Mouse (Mus musculus) embryonic facial prominence, embryonic 14.5 days (tissue): ENCODE data around the gene Ing5. TPM values are rescaled to one million over a fixed set of nuclear protein-coding genes. Genes with fewer than 3 reads are reported as not detected.
"Not testable (repeated sequence)": the region's sequence is repeated elsewhere in the genome, so short reads cannot be mapped to it uniquely, and the experiment has no call there.

Experiments
- ATAC-seq: fragments of 200-750 bp; cut with Nextera tagmentation; 2 replicates; pipeline ENCODE4 v1.8.0; 2017; ENCODE audit warnings: low read depth, moderate number of reproducible peaks, moderate TSS enrichment
- DNase-seq: peaks from one replicate; pipeline ENCODE4 v3.0.0-alpha.2; 2015; ENCODE audit warnings: low spot score
- H3K27ac ChIP-seq: fragments of 300-500 bp; sonication (generic); replicated peaks from 2 replicates; pipeline ENCODE4 v1.5.1; 2014; ENCODE audit warnings: low read depth, mild to moderate bottlenecking, low read length, moderate library complexity
- H3K27me3 ChIP-seq: fragments of 300-500 bp; sonication (generic); replicated peaks from 2 replicates; pipeline ENCODE4 v1.6.1; 2014; ENCODE audit warnings: low read length; ENCODE audit not compliant: control insufficient read depth, insufficient read depth
- H3K36me3 ChIP-seq: fragments of 300-500 bp; sonication (generic); 2 replicates; pipeline ENCODE4 v1.6.1; 2014; ENCODE audit warnings: low read length, mixed read lengths; ENCODE audit not compliant: control insufficient read depth, insufficient read depth
- H3K4me1 ChIP-seq: fragments of 300-500 bp; sonication (generic); 2 replicates; pipeline ENCODE4 v1.6.1; 2014; ENCODE audit warnings: antibody characterized with exemption, low read length; ENCODE audit not compliant: control insufficient read depth, insufficient read depth
- H3K4me2 ChIP-seq: fragments of 300-500 bp; sonication (generic); 2 replicates; pipeline ENCODE4 v1.6.1; 2014; ENCODE audit warnings: low read depth, mild to moderate bottlenecking, low read length, moderate library complexity, mixed read lengths
- H3K4me3 ChIP-seq: fragments of 300-500 bp; sonication (generic); 2 replicates; pipeline ENCODE4 v1.5.1; 2014; ENCODE audit warnings: low read depth, mild to moderate bottlenecking, low read length
- H3K9ac ChIP-seq: fragments of 300-500 bp; sonication (generic); 2 replicates; pipeline ENCODE4 v1.6.1; 2014; ENCODE audit warnings: low read depth, mild to moderate bottlenecking, low read length, moderate library complexity, mixed read lengths
- H3K9me3 ChIP-seq: fragments of 300-500 bp; sonication (generic); 2 replicates; pipeline ENCODE4 v1.6.1; 2016; ENCODE audit warnings: low read length; ENCODE audit not compliant: control insufficient read depth
- WGBS: fragments of 180-500 bp; shearing (Covaris S2); extraction: QIAGEN DNeasy Blood & Tissue Kit; methylation state at CpG from one replicate; pipeline ENCODE4 v1.1.7; 2014; 5-methylcytosine and 5-hydroxymethylcytosine counted together
- polyA plus RNA-seq: library from polyadenylated mRNA; unstranded; fragments of >200 nt; fragmentation: Nextera tagmentation; extraction: Ambion mirVana; gene quantifications from 2 replicates; pipeline ENCODE4 v1.2.1, GENCODE M21; 2014

The Ing5 gene
- polyA plus RNA-seq, 1 experiment from 2014 or later, result 12.4 TPM

DNA sequence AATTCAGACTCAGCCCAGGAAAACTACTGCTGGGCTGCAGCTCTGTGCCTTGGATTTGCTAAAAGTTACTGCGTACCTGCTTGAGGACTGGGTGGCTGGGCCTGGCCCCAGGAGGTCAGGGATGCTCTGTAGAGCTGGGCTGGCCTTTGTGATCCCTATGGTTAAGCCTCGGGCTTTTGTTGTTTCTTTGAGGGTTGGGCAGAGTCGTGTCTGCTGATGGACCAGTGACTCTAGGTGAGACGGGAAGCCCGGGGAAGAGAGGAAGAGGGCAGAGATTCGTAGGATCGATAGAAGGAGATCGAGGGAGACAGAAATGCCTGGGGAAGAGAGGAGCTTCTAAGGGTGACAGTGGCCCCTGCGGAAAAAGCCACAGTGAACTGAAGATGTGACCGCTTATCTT is 20.8 kb downstream of the Ing5 start, which contains the start of gene D2hgdh:
D2hgdh (plus strand) TSS at position 301 of the 400 bp plus-strand sequence.
- 9% methylated on average over 10 of the region's 10 CpGs for WGBS
- no peak for DNase-seq
- H3K4me3 ChIP-seq, result peak within 1 kb of the TSS; percentile 60
- peaks cover 22% of the 10 kb centered on the region for H3K36me3 ChIP-seq
- no peaks in the 10 kb centered on the region for H3K27me3 ChIP-seq
- peak within 1 kb of the TSS; percentile 78 for H3K9ac ChIP-seq
- H3K4me2 ChIP-seq, result peak within 1 kb of the TSS; percentile 72
- H3K4me1 ChIP-seq, result 0 out of 2 replicates have a peak, but pooled peaks cover 4% of the 10 kb centered on the region
- ATAC-seq, result no peak
- H3K27ac ChIP-seq, result peak within 1 kb of the TSS; percentile 95
- no peaks in the 10 kb centered on the region for H3K9me3 ChIP-seq

DNA sequence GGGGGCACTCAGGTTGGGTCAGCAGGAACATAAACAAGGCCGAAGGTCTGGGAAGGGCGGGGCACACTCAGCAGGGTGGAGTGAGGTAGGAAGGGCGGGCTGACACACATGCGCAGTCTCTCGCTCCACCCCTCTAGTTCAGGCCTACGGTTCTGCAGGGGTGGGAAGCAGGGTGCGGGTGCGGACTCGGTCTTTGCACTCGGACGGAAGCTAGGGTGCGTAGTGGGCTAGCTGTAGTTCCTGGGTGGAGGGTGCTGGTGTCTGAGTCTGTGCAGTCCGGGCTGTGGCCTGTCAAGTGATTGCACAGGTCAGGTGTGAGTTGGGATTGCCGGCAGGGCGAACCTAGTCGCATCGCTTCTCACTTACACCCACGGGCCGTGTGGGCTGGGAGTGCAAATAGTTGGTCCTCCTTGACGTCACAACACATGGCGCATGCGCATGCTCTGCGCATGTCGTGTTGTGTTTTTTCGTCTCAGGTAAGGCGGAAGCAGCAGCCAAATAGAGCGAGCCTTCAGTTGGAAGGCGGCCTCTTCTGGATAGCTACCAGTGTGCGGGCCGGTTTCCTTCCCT is 21.4 kb downstream of the Ing5 start:
- Histone ChIP-seq H3K27me3 (no peaks in the 10 kb centered on the region), H3K9ac (peak overlapping the region; percentile 78), H3K4me3 (peak overlapping the region; percentile 60), H3K9me3 (no peaks in the 10 kb centered on the region), H3K4me2 (peak overlapping the region; percentile 72), H3K36me3 (peaks cover 21% of the 10 kb centered on the region), H3K4me1 (0 out of 2 replicates have a peak, but pooled peaks cover 4% of the 10 kb centered on the region), H3K27ac (peak overlapping the region; percentile 95)
- ATAC-seq (peak; percentile 98), DNase-seq (peak; percentile 98)
- WGBS, result under 1% methylated on average over 23 of the region's 30 CpGs

DNA sequence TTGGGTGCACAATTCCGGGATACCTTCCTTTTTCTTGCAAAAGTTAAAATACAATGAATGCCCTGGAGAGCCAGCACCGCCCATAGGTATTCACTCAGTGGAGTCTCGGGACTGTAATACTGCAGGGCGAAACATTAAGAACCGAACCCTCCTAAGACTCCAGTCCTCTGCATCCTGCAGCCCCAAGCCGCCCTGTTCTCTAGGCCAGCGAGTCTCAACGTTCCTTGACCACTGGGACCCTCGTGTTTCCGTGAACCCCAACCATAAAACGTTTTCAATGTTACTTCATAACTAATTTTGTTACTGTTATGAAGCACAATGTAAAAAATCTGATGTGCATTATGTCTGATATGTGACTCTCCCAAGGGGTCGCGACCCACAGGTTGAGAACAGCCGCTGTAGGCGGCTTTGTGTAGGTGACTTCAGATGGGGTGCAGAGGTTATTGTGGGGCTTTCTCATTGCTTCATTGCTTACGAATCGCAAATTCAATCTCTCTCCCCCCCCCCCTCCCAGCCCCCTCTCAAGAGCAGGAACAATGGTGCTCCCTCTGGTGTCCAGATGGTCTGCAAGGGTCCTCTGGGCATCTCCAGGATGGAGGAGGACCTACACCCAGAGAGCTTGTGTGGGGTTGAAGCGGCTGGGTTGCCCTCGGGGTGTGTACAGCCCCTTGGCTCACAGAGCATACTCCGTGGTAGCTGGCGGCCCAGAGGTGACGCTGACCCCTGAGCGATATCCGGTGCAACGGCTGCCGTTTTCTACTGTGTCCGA is 22.2 kb downstream of the Ing5 start:
- no peak for ATAC-seq

DNA sequence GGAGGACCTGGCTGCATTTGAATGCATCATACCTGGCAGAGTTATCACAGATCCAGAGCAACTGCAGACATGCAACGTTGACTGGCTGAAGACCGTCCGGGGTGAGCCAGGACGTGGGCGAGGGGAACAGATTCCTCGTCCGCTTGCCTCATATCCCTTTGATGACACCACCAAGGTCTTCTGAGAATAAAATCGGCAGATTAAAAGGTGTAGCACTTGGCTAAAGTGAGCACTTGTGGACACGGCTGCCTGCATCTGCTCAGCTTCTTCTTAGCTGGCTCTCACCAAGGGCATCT is 22.7 kb downstream of the Ing5 start:
- Histone ChIP-seq H3K36me3 (0 out of 2 replicates have a peak, but pooled peaks cover 10% of the 10 kb centered on the region), H3K27ac (no peak overlapping the region), H3K4me3 (no peak overlapping the region), H3K9me3 (no peaks in the 10 kb centered on the region), H3K4me1 (0 out of 2 replicates have a peak, but pooled peaks cover 4% of the 10 kb centered on the region), H3K4me2 (peak overlapping the region; percentile 72; the same call in 1 of the 2 replicates), H3K27me3 (no peaks in the 10 kb centered on the region), H3K9ac (no peak overlapping the region)
- WGBS, result 89% methylated on average over 9 of the region's 9 CpGs
- no peak for DNase-seq
- ATAC-seq, result no peak

More for the DNA sequence above, 22.2 kb downstream of the Ing5 start:
- H3K4me3 ChIP-seq, result peak overlapping the region; percentile 60
- peak overlapping the region; percentile 72 for H3K4me2 ChIP-seq
- peaks cover 15% of the 10 kb centered on the region for H3K36me3 ChIP-seq
- H3K27me3 ChIP-seq, result no peaks in the 10 kb centered on the region
- H3K9me3 ChIP-seq, result no peaks in the 10 kb centered on the region
- 0 out of 2 replicates have a peak, but pooled peaks cover 4% of the 10 kb centered on the region for H3K4me1 ChIP-seq
- DNase-seq, result no peak
- WGBS, result 40% methylated on average over 27 of the region's 27 CpGs
- H3K27ac ChIP-seq, result peak overlapping the region; percentile 95
- peak overlapping the region; percentile 78 for H3K9ac ChIP-seq

DNA sequence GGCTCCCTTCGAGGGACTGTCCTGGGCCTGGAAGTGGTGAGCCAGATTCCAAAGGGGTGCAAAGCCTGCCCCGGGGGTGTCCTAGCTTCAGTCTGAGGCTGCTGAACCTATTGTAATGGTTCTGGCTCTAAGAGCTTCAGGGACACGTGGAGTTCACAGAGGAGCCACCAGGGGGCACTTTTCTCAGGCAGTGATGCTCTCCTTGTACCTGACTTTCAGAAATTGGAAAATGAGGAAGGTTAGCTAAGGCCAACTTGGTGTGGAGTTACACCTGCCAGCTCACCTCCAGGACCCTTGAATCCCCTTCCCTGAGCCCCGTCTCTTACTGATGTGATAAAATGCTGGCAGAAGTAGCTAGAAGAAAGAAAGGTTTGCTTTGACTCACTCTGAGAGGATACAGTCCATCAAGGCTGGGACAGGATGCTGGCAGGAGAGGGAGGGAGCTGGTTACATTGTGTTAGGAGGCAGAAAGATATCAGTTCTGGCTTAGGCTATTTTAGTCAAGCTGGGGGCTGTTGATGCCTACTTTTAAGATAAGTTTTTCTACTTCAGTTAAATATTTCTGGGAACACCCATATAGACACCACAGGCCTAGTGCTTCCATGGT is 29.1 kb downstream of the Ing5 start:
- not testable (repeated sequence) for H3K4me1 ChIP-seq, H3K4me3 ChIP-seq, DNase-seq, H3K9me3 ChIP-seq, H3K9ac ChIP-seq, H3K4me2 ChIP-seq, ATAC-seq, H3K27me3 ChIP-seq, H3K27ac ChIP-seq
- 73% methylated on average over 1 of the region's 4 CpGs for WGBS
- peaks cover 28% of the 10 kb centered on the region; the same call in 1 of the 2 replicates for H3K36me3 ChIP-seq

DNA sequence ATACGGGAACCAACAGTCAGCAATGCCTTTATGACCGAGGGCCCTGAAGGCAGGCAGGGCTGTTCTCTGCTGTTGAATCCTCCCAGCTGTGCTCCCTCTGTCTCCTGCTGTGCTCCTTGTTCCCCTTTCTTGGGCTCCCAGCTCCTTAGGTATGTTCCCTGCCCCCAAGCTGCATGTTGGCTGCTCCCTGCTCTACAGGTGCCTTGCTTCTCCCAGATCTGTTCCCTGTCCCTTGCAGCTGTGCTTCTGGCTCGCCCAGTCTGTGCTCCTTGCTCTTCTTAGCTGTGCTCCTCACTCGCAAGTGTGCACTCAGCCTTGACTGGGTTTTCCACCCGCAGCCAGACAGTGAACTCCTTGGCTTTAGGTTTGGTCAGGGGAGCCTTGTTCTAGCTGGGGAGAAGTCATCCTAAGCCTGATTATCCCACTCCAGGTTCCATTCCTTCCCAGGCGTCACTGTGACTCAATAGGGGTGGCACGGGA is 30.9 kb downstream of the Ing5 start:
- WGBS, result 83% methylated on average over 7 of the region's 7 CpGs
- H3K27me3 ChIP-seq, result no peaks in the 10 kb centered on the region
- no peaks in the 10 kb centered on the region for H3K4me1 ChIP-seq
- ATAC-seq, result no peak
- H3K27ac ChIP-seq, result no peak overlapping the region
- no peak overlapping the region for H3K4me2 ChIP-seq
- H3K4me3 ChIP-seq, result no peak overlapping the region
- H3K36me3 ChIP-seq, result peaks cover 31% of the 10 kb centered on the region; the same call in 1 of the 2 replicates
- DNase-seq, result no peak
- no peaks in the 10 kb centered on the region for H3K9me3 ChIP-seq
- no peak overlapping the region for H3K9ac ChIP-seq

DNA sequence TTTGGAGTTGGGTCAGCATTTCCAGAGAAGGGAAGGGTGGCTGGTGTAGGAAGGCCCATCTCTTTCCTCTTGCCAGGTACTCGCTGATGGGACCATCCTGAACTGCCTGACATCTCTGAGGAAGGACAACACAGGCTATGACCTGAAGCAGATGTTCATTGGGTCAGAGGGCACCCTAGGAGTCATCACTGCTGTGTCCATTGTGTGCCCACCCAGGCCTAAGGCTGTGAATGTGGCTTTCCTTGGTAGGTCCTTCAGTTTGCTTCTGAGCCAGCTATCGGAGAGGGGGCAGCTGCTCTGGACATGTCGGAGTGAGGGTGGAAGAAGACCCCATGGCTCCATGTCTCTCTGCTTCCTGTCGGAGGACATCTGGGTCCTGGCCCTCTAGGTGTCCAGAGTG is 31.4 kb downstream of the Ing5 start:
- ATAC-seq (no peak), DNase-seq (no peak)
- no peak overlapping the region for H3K4me3 ChIP-seq
- H3K4me2 ChIP-seq, result no peak overlapping the region
- H3K9ac ChIP-seq, result no peak overlapping the region
- no peaks in the 10 kb centered on the region for H3K27me3 ChIP-seq
- H3K36me3 ChIP-seq, result peaks cover 27% of the 10 kb centered on the region; the same call in 1 of the 2 replicates
- WGBS, result 92% methylated on average over 3 of the region's 4 CpGs
- H3K27ac ChIP-seq, result no peak overlapping the region
- no peaks in the 10 kb centered on the region for H3K9me3 ChIP-seq
- no peaks in the 10 kb centered on the region for H3K4me1 ChIP-seq

DNA sequence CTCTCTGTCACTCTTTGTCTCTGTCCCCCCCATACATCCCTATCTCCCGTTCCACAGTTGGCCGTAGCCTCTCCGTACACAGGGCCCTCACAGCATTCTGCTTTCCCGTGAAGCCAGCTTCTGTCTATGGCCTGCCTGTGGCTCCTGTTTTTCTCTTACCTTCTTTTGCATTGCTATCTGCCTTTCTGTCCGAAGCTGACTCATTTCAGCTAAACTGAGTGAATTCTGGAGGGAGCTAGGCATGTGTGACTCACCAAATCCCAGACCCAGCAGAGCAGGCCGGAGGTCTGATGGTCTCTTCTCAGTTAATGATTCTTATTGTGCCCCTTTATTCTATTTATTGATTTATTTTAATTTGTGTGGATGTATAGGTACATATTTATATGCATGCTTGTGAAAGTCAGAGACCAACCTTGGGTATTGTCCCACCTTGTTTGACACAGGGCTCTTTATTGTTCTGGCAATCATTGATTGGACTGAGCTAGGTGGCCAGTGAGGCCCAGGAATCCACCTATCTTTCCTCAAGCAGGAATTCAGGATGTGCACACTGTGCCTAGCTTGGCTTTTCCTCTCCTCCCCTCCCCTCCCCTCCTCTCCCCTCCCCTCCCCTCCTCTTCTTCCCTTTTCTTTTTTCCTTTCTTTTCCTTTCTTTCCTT is 32.2 kb downstream of the Ing5 start:
- ATAC-seq, result no peak
- no peak overlapping the region for H3K9ac ChIP-seq
- no peak for DNase-seq
- H3K27me3 ChIP-seq, result no peaks in the 10 kb centered on the region
- no peaks in the 10 kb centered on the region for H3K9me3 ChIP-seq
- no peak overlapping the region for H3K27ac ChIP-seq
- H3K4me1 ChIP-seq, result no peaks in the 10 kb centered on the region
- WGBS, result 89% methylated on average over 6 of the region's 6 CpGs
- peaks cover 27% of the 10 kb centered on the region; the same call in 1 of the 2 replicates for H3K36me3 ChIP-seq
- H3K4me2 ChIP-seq, result no peak overlapping the region
- no peak overlapping the region for H3K4me3 ChIP-seq
